Mouse (Mus musculus) inflammation-experienced regulatory T-cells, adult 6 months (primary cell): ENCODE data around the gene Gm4881. TPM values are rescaled to one million over a fixed set of nuclear protein-coding genes. Genes with fewer than 3 reads are reported as not detected.
A peak's percentile ranks its signal among the peaks of the same experiment; 100 is the strongest.

Experiments used
- ATAC-seq: one replicate; pipeline ENCODE4 v1.8.0; 2017
- polyA plus RNA-seq, 3 experiments: library from polyadenylated mRNA; unstranded; fragments of 100-300 nt; shearing (Covaris generic); gene quantifications; one replicate each; pipeline ENCODE4 v1.2.1; 2017

Gm4881 gene
- polyA plus RNA-seq, 3 experiments from 2014 or later, result not detected

- ATAC-seq, result peak; percentile 57
Measured at GRCm38 (mm10) chr7:24892125-24892583, 52.1 kb downstream of the Gm4881 start.

GRCm38 (mm10) chr7:24891241-24892124, 52.8 kb downstream of the Gm4881 start:
- no peak for ATAC-seq

- ATAC-seq, result peak; percentile 78
Measured at GRCm38 (mm10) chr7:24890281-24891216, 53.7 kb downstream of the Gm4881 start.

GRCm38 (mm10) chr7:24889431-24890220, 54.7 kb downstream of the Gm4881 start:
- ATAC-seq, result no peak

- no peak for ATAC-seq
Measured at GRCm38 (mm10) chr7:24887096-24887495, 57.2 kb downstream of the Gm4881 start.

- ATAC-seq, result no peak
Measured at GRCm38 (mm10) chr7:24886308-24886633, 58.0 kb downstream of the Gm4881 start.

- ATAC-seq, result no peak
Measured at GRCm38 (mm10) chr7:24885468-24886307, 58.6 kb downstream of the Gm4881 start.

GRCm38 (mm10) chr7:24884693-24885291, 59.5 kb downstream of the Gm4881 start:
- ATAC-seq, result peak; percentile 23

- peak; percentile 86 for ATAC-seq
Measured at GRCm38 (mm10) chr7:24883896-24884692, 60.2 kb downstream of the Gm4881 start, which contains the start of gene Rps19. Gene Rps19 (plus strand): TSS chr7:24884371.

- ATAC-seq, result no peak
Measured at GRCm38 (mm10) chr7:24882416-24883199, 61.7 kb downstream of the Gm4881 start.

- no peak for ATAC-seq
Measured at GRCm38 (mm10) chr7:24879620-24880019, 64.7 kb downstream of the Gm4881 start.

- ATAC-seq, result no peak
Measured at GRCm38 (mm10) chr7:24877588-24877987, 66.7 kb downstream of the Gm4881 start.

Other genes starting within 250 kb of the Gm4881 start
- gene BC049730, start 235.3 kb downstream of the Gm4881 start, polyA plus RNA-seq, result not detected
- not detected for gene Gm4763, start 217.6 kb downstream of the Gm4881 start, polyA plus RNA-seq
- not detected for gene Cd177, start 184.2 kb downstream of the Gm4881 start, polyA plus RNA-seq
- gene Ceacam10, start 167.3 kb downstream of the Gm4881 start, polyA plus RNA-seq, result not detected
- gene Gm9844, start 82.3 kb downstream of the Gm4881 start, polyA plus RNA-seq, result 10 to 100 TPM; 14.1 to 61.2 (median 46.0) TPM
- not detected for gene Lypd4, start 74.6 kb downstream of the Gm4881 start, polyA plus RNA-seq
- gene Dmrtc2, start 74.4 kb downstream of the Gm4881 start, polyA plus RNA-seq, result not detected
- gene Rps19, start 60.1 kb downstream of the Gm4881 start, polyA plus RNA-seq, result over 10,000 TPM in 2 of 3 experiments, 1,000 to 10,000 TPM in 1; 7,402 to 12,964 (median 12,716) TPM
- gene Cd79a, start 47.1 kb downstream of the Gm4881 start, polyA plus RNA-seq, result 10 to 100 TPM in 2 of 3 experiments, 1 to 10 TPM in 1; 2.2 to 13.5 (median 10.8) TPM
- 100 to 1,000 TPM; 112 to 198 (median 176) TPM for gene Arhgef1, start 41.6 kb downstream of the Gm4881 start, polyA plus RNA-seq
- gene Rabac1, start 28.3 kb upstream of the Gm4881 start, polyA plus RNA-seq, result 100 to 1,000 TPM; 119 to 244 (median 236) TPM
- gene Atp1a3, start 61.5 kb upstream of the Gm4881 start, polyA plus RNA-seq, result 1 to 10 TPM in 2 of 3 experiments, under 1 TPM in 1; 0.62 to 3.6 (median 3.4) TPM
- 1 to 10 TPM; 3.1 to 4.9 (median 3.2) TPM for gene Grik5, start 127.9 kb upstream of the Gm4881 start, polyA plus RNA-seq
- 10 to 100 TPM in 2 of 3 experiments, 1 to 10 TPM in 1; 8.9 to 11.3 (median 11.3) TPM for gene Zfp574, start 128.1 kb upstream of the Gm4881 start, polyA plus RNA-seq
- 10 to 100 TPM; 18.1 to 32.0 (median 30.0) TPM for gene Pou2f2, start 235.2 kb upstream of the Gm4881 start, polyA plus RNA-seq